Mouse (Mus musculus): ENCODE data around the gene Oas3. TPM values are rescaled to one million over a fixed set of nuclear protein-coding genes. Genes with fewer than 3 reads are reported as not detected.
"Not testable (repeated sequence)": the region's sequence is repeated elsewhere in the genome, so short reads cannot be mapped to it uniquely, and the experiment has no call there.

The Oas3 gene
- polyA plus RNA-seq, 1 experiment from 2014 or later: 0.07 TPM

GRCm38 (mm10) chr5:120803596-120803995 lies 26.1 kb upstream of the Oas3 start:
- Histone ChIP-seq H3K9ac (no peak overlapping the region), H3K4me1 (ENCODE audit: insufficient read depth) (no peaks in the 10 kb centered on the region), H3K4me2 (no peak overlapping the region), H3K9me3 (ENCODE audit: low read depth, low read length) (no peaks in the 10 kb centered on the region), H3K27me3 (ENCODE audit: insufficient read depth, low read length) (no peaks in the 10 kb centered on the region), H3K27ac (ENCODE audit: low read depth) (no peak overlapping the region), H3K36me3 (ENCODE audit: insufficient read depth) (no peaks in the 10 kb centered on the region), H3K4me3 (ENCODE audit: low read depth, low read length) (no peak overlapping the region)
- no peak for ATAC-seq (ENCODE audit: insufficient read depth)
- no peak for DNase-seq
- WGBS: 61% methylated on average over 2 of the region's 2 CpGs
- no peak for TF ChIP-seq CTCF (IDR thresholded peaks at IDR 0.05; ENCODE audit: low read depth)

DNA sequence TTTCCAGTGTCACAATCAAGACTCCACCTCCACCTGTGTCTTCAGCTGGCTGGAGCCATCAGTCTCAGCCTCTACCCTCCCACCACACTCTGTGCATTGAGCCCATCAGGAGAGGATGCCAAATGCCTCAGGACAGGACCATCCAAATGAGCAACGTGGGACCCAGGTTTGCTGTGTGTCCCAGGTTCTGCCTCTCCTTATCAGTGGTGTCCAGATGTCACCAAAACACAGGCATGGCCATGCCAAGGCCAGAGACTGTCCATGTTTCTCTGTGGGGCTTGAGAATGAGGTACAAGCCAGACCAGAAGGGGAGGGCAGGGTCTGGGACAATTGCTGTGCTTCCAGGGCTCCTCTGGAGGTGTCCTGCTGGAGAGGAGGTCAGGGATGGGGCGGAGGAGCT lies 21.5 kb upstream of the Oas3 start:
- ATAC-seq (ENCODE audit: insufficient read depth); H3K9ac ChIP-seq; H3K27ac ChIP-seq (ENCODE audit: low read depth); DNase-seq; H3K4me3 ChIP-seq (ENCODE audit: low read depth, low read length); H3K4me1 ChIP-seq (ENCODE audit: insufficient read depth); H3K4me2 ChIP-seq; H3K9me3 ChIP-seq (ENCODE audit: low read depth, low read length); H3K27me3 ChIP-seq (ENCODE audit: insufficient read depth, low read length); H3K36me3 ChIP-seq (ENCODE audit: insufficient read depth): not testable (repeated sequence)
- 71% methylated on average over 2 of the region's 2 CpGs for WGBS

DNA sequence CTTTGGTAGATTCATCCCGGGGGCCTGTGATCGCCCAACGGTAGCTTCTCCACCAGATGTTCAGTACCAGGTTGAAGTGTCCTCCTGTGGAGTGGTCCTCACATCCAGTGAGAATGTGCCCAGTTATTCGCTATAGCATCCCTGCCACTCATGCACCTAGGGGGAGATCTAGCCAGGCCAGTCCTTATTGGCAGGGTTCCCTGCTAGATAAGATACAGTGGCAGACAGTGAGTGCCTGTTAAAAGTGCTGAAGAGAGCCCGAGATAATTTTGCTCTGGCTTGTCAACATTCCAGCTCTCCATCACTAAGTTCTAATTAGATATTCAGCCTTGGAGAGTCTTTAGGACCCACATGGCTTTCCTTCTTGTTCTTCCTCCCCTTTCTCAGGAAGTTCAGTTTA lies 20.7 kb upstream of the Oas3 start:
- not testable (repeated sequence) for H3K9me3 ChIP-seq (ENCODE audit: low read depth, low read length); H3K36me3 ChIP-seq (ENCODE audit: insufficient read depth)
- WGBS: 64% methylated on average over 5 of the region's 5 CpGs

GRCm38 (mm10) chr5:120795480-120796034 lies 18.1 kb upstream of the Oas3 start, which contains the start of gene Oas1e:
Gene Oas1e (minus strand): TSS chr5:120795530.
- DNase-seq (peak; percentile 52), ATAC-seq (ENCODE audit: insufficient read depth) (peak; percentile 54; the same call in 1 of the 2 replicates)
- not testable (repeated sequence) for H3K36me3 ChIP-seq (ENCODE audit: insufficient read depth); H3K27ac ChIP-seq (ENCODE audit: low read depth); H3K4me3 ChIP-seq (ENCODE audit: low read depth, low read length); H3K9me3 ChIP-seq (ENCODE audit: low read depth, low read length); H3K4me1 ChIP-seq (ENCODE audit: insufficient read depth); H3K4me2 ChIP-seq; H3K27me3 ChIP-seq (ENCODE audit: insufficient read depth, low read length); H3K9ac ChIP-seq
- 37% methylated on average over 9 of the region's 9 CpGs for WGBS

More for the DNA sequence above, 20.7 kb upstream of the Oas3 start:
- ATAC-seq (ENCODE audit: insufficient read depth); H3K9ac ChIP-seq; H3K4me2 ChIP-seq; H3K27me3 ChIP-seq (ENCODE audit: insufficient read depth, low read length); DNase-seq; H3K4me1 ChIP-seq (ENCODE audit: insufficient read depth); H3K4me3 ChIP-seq (ENCODE audit: low read depth, low read length); H3K27ac ChIP-seq (ENCODE audit: low read depth): not testable (repeated sequence)

- 21% methylated on average over 2 of the region's 2 CpGs for WGBS
- H3K9ac ChIP-seq: no peak overlapping the region
- peak; percentile 65 for DNase-seq
Measured at GRCm38 (mm10) chr5:120793043-120793442, 15.6 kb upstream of the Oas3 start.

DNA sequence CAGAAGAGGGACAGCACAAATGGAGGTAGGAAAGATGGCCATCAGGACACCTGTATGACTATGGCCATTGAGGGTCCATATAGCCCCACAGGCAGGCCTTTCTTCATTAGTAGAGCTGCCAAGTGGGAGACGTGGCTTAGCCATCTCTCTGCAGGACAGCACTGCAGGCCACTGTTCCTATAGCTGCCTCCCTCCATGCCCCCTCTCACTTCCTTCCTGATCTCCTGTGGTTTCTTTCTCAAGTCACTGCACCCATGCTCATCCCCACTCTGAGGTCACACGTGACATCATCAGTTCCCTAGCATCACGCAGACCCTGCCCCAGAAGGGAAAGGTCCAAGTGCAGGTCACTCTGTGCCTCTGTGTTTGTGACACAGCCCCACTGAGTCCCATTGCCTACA lies 9.6 kb upstream of the Oas3 start:
- no peaks in the 10 kb centered on the region for H3K9me3 ChIP-seq (ENCODE audit: low read depth, low read length)
- no peaks in the 10 kb centered on the region for H3K27me3 ChIP-seq (ENCODE audit: insufficient read depth, low read length)
- H3K27ac ChIP-seq (ENCODE audit: low read depth): no peak overlapping the region
- no peak for ATAC-seq (ENCODE audit: insufficient read depth)
- no peaks in the 10 kb centered on the region for H3K4me1 ChIP-seq (ENCODE audit: insufficient read depth)
- H3K36me3 ChIP-seq (ENCODE audit: insufficient read depth): no peaks in the 10 kb centered on the region
- WGBS: 58% methylated on average over 3 of the region's 3 CpGs
- TF ChIP-seq CTCF (IDR thresholded peaks at IDR 0.05; ENCODE audit: low read depth): no peak
- H3K4me3 ChIP-seq (ENCODE audit: low read depth, low read length): no peak overlapping the region
- H3K4me2 ChIP-seq: no peak overlapping the region
- H3K9ac ChIP-seq: no peak overlapping the region
- DNase-seq: no peak

More at GRCm38 (mm10) chr5:120793043-120793442, 15.6 kb upstream of the Oas3 start:
- H3K4me3 ChIP-seq (ENCODE audit: low read depth, low read length): no peak overlapping the region
- H3K27ac ChIP-seq (ENCODE audit: low read depth): no peak overlapping the region
- H3K36me3 ChIP-seq (ENCODE audit: insufficient read depth): no peaks in the 10 kb centered on the region
- no peak for ATAC-seq (ENCODE audit: insufficient read depth)
- peak; percentile 71 for TF ChIP-seq CTCF (IDR thresholded peaks at IDR 0.05; ENCODE audit: low read depth)
- H3K27me3 ChIP-seq (ENCODE audit: insufficient read depth, low read length): no peaks in the 10 kb centered on the region
- H3K9me3 ChIP-seq (ENCODE audit: low read depth, low read length): no peaks in the 10 kb centered on the region
- no peak overlapping the region for H3K4me2 ChIP-seq
- no peaks in the 10 kb centered on the region for H3K4me1 ChIP-seq (ENCODE audit: insufficient read depth)

GRCm38 (mm10) chr5:120782446-120782845 lies 5.0 kb upstream of the Oas3 start:
- no peaks in the 10 kb centered on the region for H3K36me3 ChIP-seq (ENCODE audit: insufficient read depth)
- WGBS: 60% methylated on average over 2 of the region's 2 CpGs
- ATAC-seq (ENCODE audit: insufficient read depth): no peak
- H3K9me3 ChIP-seq (ENCODE audit: low read depth, low read length): no peaks in the 10 kb centered on the region
- no peak overlapping the region for H3K4me3 ChIP-seq (ENCODE audit: low read depth, low read length)
- DNase-seq: no peak
- H3K4me1 ChIP-seq (ENCODE audit: insufficient read depth): no peaks in the 10 kb centered on the region
- TF ChIP-seq CTCF (IDR thresholded peaks at IDR 0.05; ENCODE audit: low read depth): no peak
- no peak overlapping the region for H3K4me2 ChIP-seq
- no peak overlapping the region for H3K27ac ChIP-seq (ENCODE audit: low read depth)
- no peaks in the 10 kb centered on the region for H3K27me3 ChIP-seq (ENCODE audit: insufficient read depth, low read length)
- no peak overlapping the region for H3K9ac ChIP-seq

GRCm38 (mm10) chr5:120781646-120782045 lies 4.2 kb upstream of the Oas3 start:
- H3K9ac ChIP-seq: no peak overlapping the region
- no peaks in the 10 kb centered on the region for H3K27me3 ChIP-seq (ENCODE audit: insufficient read depth, low read length)
- DNase-seq (no peak), ATAC-seq (ENCODE audit: insufficient read depth) (no peak)
- 90% methylated on average over 1 of the region's 1 CpGs for WGBS
- TF ChIP-seq CTCF (IDR thresholded peaks at IDR 0.05; ENCODE audit: low read depth): peak; percentile 18; the same call in 1 of the 2 replicates
- H3K9me3 ChIP-seq (ENCODE audit: low read depth, low read length): no peaks in the 10 kb centered on the region
- H3K4me1 ChIP-seq (ENCODE audit: insufficient read depth): no peaks in the 10 kb centered on the region
- H3K4me2 ChIP-seq: no peak overlapping the region
- no peaks in the 10 kb centered on the region for H3K36me3 ChIP-seq (ENCODE audit: insufficient read depth)
- no peak overlapping the region for H3K27ac ChIP-seq (ENCODE audit: low read depth)
- H3K4me3 ChIP-seq (ENCODE audit: low read depth, low read length): no peak overlapping the region

Data from lung, embryonic 14.5 days (tissue).